Mouse (Mus musculus) MEL (cell line): ENCODE results near the gene Nr0b2. TPM values are rescaled to one million over a fixed set of nuclear protein-coding genes. Genes with fewer than 3 reads are reported as not detected.
A peak's percentile ranks its signal among the peaks of the same experiment; 100 is the strongest.

Experiments
- DNase-seq: peaks from one replicate; pipeline ENCODE4 v3.0.0; 2011; ENCODE audit warnings: low read depth, low spot score
- H3K27ac ChIP-seq: 2 replicates; pipeline ENCODE4 v1.5.1; 2012; ENCODE audit warnings: low read depth, mild to moderate bottlenecking, control low read depth, low read length, moderate library complexity; ENCODE audit not compliant: control insufficient read depth
- H3K27me3 ChIP-seq, 2 experiments: fragments of 150-350 bp in 1 of 2; sonication (generic) in 1 of 2; 2 replicates each; pipeline ENCODE4 v1.6.1; 2012; ENCODE audit warnings: low read length in 2 of 2, mild to moderate bottlenecking in 2 of 2, improper control_type of control experiment in 1 of 2, moderate library complexity in 1 of 2; ENCODE audit not compliant: insufficient read depth in 2 of 2, control insufficient read depth in 1 of 2
- H3K36me3 ChIP-seq, 2 experiments: 2 replicates each; pipeline ENCODE4 v1.6.1; 2012 to 2014; ENCODE audit warnings: low read length in 2 of 2, improper control_type of control experiment in 1 of 2, inconsistent platforms in 1 of 2, mild to moderate bottlenecking in 1 of 2; ENCODE audit not compliant: insufficient read depth in 2 of 2, control insufficient read depth in 1 of 2
- H3K4me1 ChIP-seq, 2 experiments: fragments of 150-350 bp in 1 of 2; sonication (generic) in 1 of 2; 2 replicates each; pipeline ENCODE4 v1.6.1; 2012; ENCODE audit warnings: low read length in 2 of 2, improper control_type of control experiment in 1 of 2, mild to moderate bottlenecking in 1 of 2; ENCODE audit not compliant: insufficient read depth in 2 of 2, control insufficient read depth in 1 of 2
- H3K4me3 ChIP-seq, 2 experiments: fragments of 150-350 bp in 1 of 2; sonication (generic) in 1 of 2; 2 replicates each; pipeline ENCODE4 v1.5.1; 2012; ENCODE audit warnings: low read depth in 2 of 2, low read length in 2 of 2, mild to moderate bottlenecking in 2 of 2, moderate library complexity in 2 of 2, control low read depth in 1 of 2, improper control_type of control experiment in 1 of 2; ENCODE audit not compliant: control insufficient read depth in 1 of 2, insufficient read depth in 1 of 2
- H3K79me2 ChIP-seq: 2 replicates; pipeline ENCODE4 v1.6.1; 2012; ENCODE audit warnings: mild to moderate bottlenecking, low read length, moderate library complexity; ENCODE audit not compliant: control insufficient read depth, poor library complexity, insufficient read depth
- H3K9ac ChIP-seq: 2 replicates; pipeline ENCODE4 v1.6.1; 2012; ENCODE audit warnings: low read depth, mild to moderate bottlenecking, control low read depth, low read length, moderate library complexity; ENCODE audit not compliant: control insufficient read depth, poor library complexity, severe bottlenecking
- H3K9me3 ChIP-seq: fragments of 150-350 bp; sonication (generic); replicated peaks from 2 replicates; pipeline ENCODE4 v1.6.1; 2012; ENCODE audit warnings: mild to moderate bottlenecking, low read length, improper control_type of control experiment, moderate library complexity; ENCODE audit not compliant: insufficient read depth
- BHLHE40 ChIP-seq: IDR thresholded peaks from 2 replicates; pipeline ENCODE4 v1.6.1; 2012; ENCODE audit warnings: low read depth, mild to moderate bottlenecking, inconsistent platforms, low read length, improper control_type of control experiment, borderline replicate concordance
- CHD2 ChIP-seq: IDR thresholded peaks from 2 replicates; pipeline ENCODE4 v1.6.1; 2011; ENCODE audit warnings: low read length, improper control_type of control experiment
- CTCF ChIP-seq, 3 experiments: IDR thresholded peaks in 2 of 3; conservative IDR thresholded peaks in 1 of 3; 2 replicates each; pipeline ENCODE4 v1.5.1; 2011 to 2012; ENCODE audit warnings: low read length in 3 of 3, low read depth in 2 of 3, mild to moderate bottlenecking in 2 of 3, improper control_type of control experiment in 1 of 3, inconsistent platforms in 1 of 3, mixed read lengths in 1 of 3, moderate library complexity in 1 of 3; ENCODE audit not compliant: control insufficient read depth in 1 of 3, insufficient read depth in 1 of 3, poor library complexity in 1 of 3, severe bottlenecking in 1 of 3
- EP300 ChIP-seq, 2 experiments: IDR thresholded peaks; 2 replicates each; pipeline ENCODE4 v1.6.1; 2011; ENCODE audit warnings: improper control_type of control experiment in 2 of 2, low read length in 2 of 2, low read depth in 1 of 2, mild to moderate bottlenecking in 1 of 2
- ETS1 ChIP-seq: IDR thresholded peaks from 2 replicates; pipeline ENCODE4 v1.6.1; 2012; ENCODE audit warnings: low read depth, mild to moderate bottlenecking, inconsistent platforms, low read length, improper control_type of control experiment, moderate library complexity
- GABPA ChIP-seq: IDR thresholded peaks from 2 replicates; pipeline ENCODE4 v1.6.1; 2012; ENCODE audit warnings: low read depth, mild to moderate bottlenecking, inconsistent platforms, low read length, improper control_type of control experiment, moderate library complexity
- HCFC1 ChIP-seq: IDR thresholded peaks from 2 replicates; pipeline ENCODE4 v1.6.1; 2012; ENCODE audit warnings: low read depth, mild to moderate bottlenecking, inconsistent platforms, low read length, improper control_type of control experiment, moderate library complexity
- JUND ChIP-seq: IDR thresholded peaks from 2 replicates; pipeline ENCODE4 v1.6.1; 2011; ENCODE audit warnings: low read depth, mild to moderate bottlenecking, improper control_type of control experiment, low read length
- MAFK ChIP-seq: IDR thresholded peaks from 2 replicates; pipeline ENCODE4 v1.6.1; 2011; ENCODE audit warnings: low read depth, mild to moderate bottlenecking, low read length, improper control_type of control experiment, borderline replicate concordance
- MAX ChIP-seq: IDR thresholded peaks from 2 replicates; pipeline ENCODE4 v1.6.1; 2011; ENCODE audit warnings: low read length, improper control_type of control experiment
- MEF2A ChIP-seq: IDR thresholded peaks from 2 replicates; pipeline ENCODE4 v1.6.1; 2014; ENCODE audit warnings: low read depth, mild to moderate bottlenecking, inconsistent platforms, low read length, improper control_type of control experiment; ENCODE audit not compliant: poor library complexity, insufficient replicate concordance, severe bottlenecking; ENCODE audit errors: extremely low read depth
- MXI1 ChIP-seq: IDR thresholded peaks from 2 replicates; pipeline ENCODE4 v1.6.1; 2011; ENCODE audit warnings: mild to moderate bottlenecking, low read depth, low read length, improper control_type of control experiment
- MYB ChIP-seq: IDR thresholded peaks from 2 replicates; pipeline ENCODE4 v1.6.1; 2011; ENCODE audit warnings: mild to moderate bottlenecking, low read depth, low read length, improper control_type of control experiment
- MYC ChIP-seq: IDR thresholded peaks from 2 replicates; pipeline ENCODE4 v1.6.1; 2011; ENCODE audit warnings: low read depth, mild to moderate bottlenecking, low read length, improper control_type of control experiment, moderate library complexity
- NRF1 ChIP-seq: IDR thresholded peaks from 2 replicates; pipeline ENCODE4 v1.6.1; 2014; ENCODE audit warnings: low read depth, mild to moderate bottlenecking, inconsistent platforms, low read length, improper control_type of control experiment, moderate library complexity; ENCODE audit not compliant: poor library complexity, insufficient read depth, severe bottlenecking
- POLR2A ChIP-seq, 2 experiments: IDR thresholded peaks; 2 replicates each; pipeline ENCODE4 v1.6.1; 2011 to 2012; ENCODE audit warnings: low read length in 2 of 2, mild to moderate bottlenecking in 2 of 2, control low read depth in 1 of 2, improper control_type of control experiment in 1 of 2, low read depth in 1 of 2, moderate library complexity in 1 of 2; ENCODE audit not compliant: control insufficient read depth in 1 of 2, insufficient read depth in 1 of 2, poor library complexity in 1 of 2
- POLR2AphosphoS2 ChIP-seq: IDR thresholded peaks from 2 replicates; pipeline ENCODE4 v1.6.1; 2011; ENCODE audit warnings: low read length, improper control_type of control experiment
- RAD21 ChIP-seq: IDR thresholded peaks from 2 replicates; pipeline ENCODE4 v1.6.1; 2011; ENCODE audit warnings: mild to moderate bottlenecking, low read depth, low read length, improper control_type of control experiment
- SIN3A ChIP-seq: IDR thresholded peaks from 2 replicates; pipeline ENCODE4 v1.6.1; 2012; ENCODE audit warnings: low read length, improper control_type of control experiment, inconsistent platforms
- SMC3 ChIP-seq: IDR thresholded peaks from 2 replicates; pipeline ENCODE4 v1.6.1; 2011; ENCODE audit warnings: low read depth, low read length, improper control_type of control experiment
- TAL1 ChIP-seq: IDR thresholded peaks from 2 replicates; pipeline ENCODE4 v1.6.1; 2012; ENCODE audit warnings: mild to moderate bottlenecking, inconsistent platforms, low read length, moderate library complexity, mixed read lengths
- TBP ChIP-seq: IDR thresholded peaks from 2 replicates; pipeline ENCODE4 v1.8.0; 2011; ENCODE audit warnings: low read depth, low read length, improper control_type of control experiment
- UBTF ChIP-seq: IDR thresholded peaks from 2 replicates; pipeline ENCODE4 v1.6.1; 2012; ENCODE audit warnings: low read depth, mild to moderate bottlenecking, inconsistent platforms, low read length, improper control_type of control experiment, moderate library complexity, borderline replicate concordance; ENCODE audit not compliant: insufficient read depth
- USF1 ChIP-seq: IDR thresholded peaks from 2 replicates; pipeline ENCODE4 v1.6.1; 2014; ENCODE audit warnings: low read depth, mild to moderate bottlenecking, inconsistent platforms, low read length, improper control_type of control experiment, moderate library complexity
- ZC3H11A ChIP-seq: IDR thresholded peaks from 2 replicates; pipeline ENCODE4 v1.6.1; 2012; ENCODE audit warnings: low read depth, mild to moderate bottlenecking, inconsistent platforms, low read length, improper control_type of control experiment
- ZKSCAN1 ChIP-seq: IDR thresholded peaks from 2 replicates; pipeline ENCODE4 v1.6.1; 2012; ENCODE audit warnings: low read depth, mild to moderate bottlenecking, inconsistent platforms, low read length, improper control_type of control experiment, moderate library complexity
- ZMIZ1 ChIP-seq: IDR thresholded peaks from 2 replicates; pipeline ENCODE4 v1.6.1; 2012; ENCODE audit warnings: low read depth, mild to moderate bottlenecking, inconsistent platforms, low read length, improper control_type of control experiment, moderate library complexity
- polyA plus RNA-seq, 2 experiments: library from polyadenylated mRNA; stranded (reverse) in 1 of 2; unstranded in 1 of 2; fragments of >175 nt in 1 of 2; fragments of >200 nt in 1 of 2; gene quantifications; 2 replicates each; pipeline versions ENCODE4 v1.2.1 to v1.2.4; 2012; ENCODE audit warnings: low replicate concordance in 2 of 2, low read depth in 1 of 2; ENCODE audit not compliant: insufficient read length in 2 of 2, insufficient read depth in 1 of 2, missing spikeins in 1 of 2
- total RNA-seq: library from RNA; depleted of rRNA; stranded (reverse); fragments of 300-350 nt; gene quantifications from 2 replicates; pipeline ENCODE4 v1.2.3, GENCODE M21; 2012

The Nr0b2 gene
- total and polyA plus RNA-seq, 3 experiments = 0.10 TPM; not detected in 2

- TF ChIP-seq ZC3H11A (no peak), USF1 (peak; percentile 28; the same call in 1 of the 2 replicates), MXI1 (peak; percentile 69), MAFK (no peak)
Observed at GRCm38 (mm10) chr4:133584059-133584951, 31.1 kb downstream of the Nr0b2 start, which contains the start of gene Gpn2 (continued).

GRCm38 (mm10) chr4:133592570-133592969 is 39.4 kb downstream of the Nr0b2 start:
- H3K36me3 ChIP-seq = no peaks in the 10 kb centered on the region
- H3K4me3 ChIP-seq = no peak overlapping the region
- no peaks in the 10 kb centered on the region for H3K27me3 ChIP-seq
- peak; percentile 65 for DNase-seq
- H3K79me2 ChIP-seq = no peaks in the 10 kb centered on the region
- no peaks in the 10 kb centered on the region for H3K9me3 ChIP-seq
- no peaks in the 10 kb centered on the region for H3K4me1 ChIP-seq
- no peak overlapping the region for H3K27ac ChIP-seq
- no peak overlapping the region for H3K9ac ChIP-seq
- TF ChIP-seq NRF1 = no peak
- no peak for TF ChIP-seq MAX
- TF ChIP-seq MXI1 = no peak
- TF ChIP-seq SMC3 = peak; percentile 62
- no peak for TF ChIP-seq ZKSCAN1
- no peak for TF ChIP-seq CHD2
- 0 out of 2 replicates have a peak, but pooled peaks have one; percentile 19 for TF ChIP-seq SIN3A
- no peak for TF ChIP-seq MYC
- TF ChIP-seq ZC3H11A = peak; percentile 63
- no peak for TF ChIP-seq POLR2A (IDR thresholded peaks at IDR 0.05; ENCODE audit: control insufficient read depth in 1 of 2, insufficient read depth in 1 of 2, low read depth in 1 of 2, low read length in 2 of 2, poor library complexity in 1 of 2)
- no peak for TF ChIP-seq ETS1
- no peak for TF ChIP-seq GABPA
- TF ChIP-seq POLR2AphosphoS2 = no peak
- no peak for TF ChIP-seq EP300 (IDR thresholded peaks at IDR 0.05; ENCODE audit: low read depth in 1 of 2, low read length in 2 of 2)
- no peak for TF ChIP-seq JUND
- TF ChIP-seq MYB = no peak
- no peak for TF ChIP-seq TBP
- no peak for TF ChIP-seq UBTF
- TF ChIP-seq CTCF (IDR thresholded peaks at IDR 0.05 in 2 of 3, conservative IDR thresholded peaks at IDR 0.05 in 1 of 3; ENCODE audit: control insufficient read depth in 1 of 3, insufficient read depth in 1 of 3, low read depth in 2 of 3, low read length in 3 of 3, poor library complexity in 1 of 3, severe bottlenecking in 1 of 3) = peak; percentile 56 to 72 (median 59)
- TF ChIP-seq BHLHE40 = no peak
- TF ChIP-seq MAFK = no peak
- no peak for TF ChIP-seq HCFC1
- TF ChIP-seq TAL1 = no peak
- no peak for TF ChIP-seq ZMIZ1
- TF ChIP-seq MEF2A = no peak
- peak; percentile 76 for TF ChIP-seq RAD21
